ENCODE assay signal across 23 mouse cellular contexts in the genomic region with DNA sequence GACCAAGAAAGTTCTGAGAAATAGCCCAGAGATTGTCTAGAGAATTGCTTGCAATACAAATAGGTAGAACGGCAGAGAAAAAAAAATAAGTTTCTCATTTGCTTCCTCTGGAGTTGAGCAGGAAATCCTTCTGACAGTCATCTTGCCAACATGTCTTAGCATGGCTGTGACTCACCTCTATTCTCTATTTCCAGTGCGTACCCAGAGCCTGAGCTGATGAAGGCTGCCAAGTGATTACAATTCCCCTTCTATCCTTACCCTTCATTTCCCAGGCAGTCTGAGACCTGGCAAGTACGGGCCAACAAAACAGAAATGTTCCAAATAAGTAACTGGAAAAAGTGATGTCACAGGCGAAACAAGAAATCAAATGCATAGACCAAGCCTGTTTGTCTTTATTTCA.
A peak's percentile ranks its signal among the peaks of the same experiment; 100 is the strongest.
DNase-seq lines count a peak whose midpoint lies in the region; ATAC-seq and TF ChIP-seq lines count a peak whose summit lies in the region.
"Had no signal": no experiment of that assay in that cellular context is flagged by ENCODE, and none has a peak within 500 bp of the region (broad histone marks: within the 10 kb centered on the region; RNA-seq: fewer than 3 reads in every experiment).

No protein-coding gene starts in this region.

- no peaks in the 10 kb centered on the region for H3K36me3 ChIP-seq in forebrain, embryonic 14.5 days (ENCODE audit: control insufficient read depth, insufficient read depth, low read length)
- H3K36me3 ChIP-seq in forebrain, embryonic 11.5 days (ENCODE audit: control insufficient read depth, insufficient read depth, low read length), result no peaks in the 10 kb centered on the region
- H3K36me3 ChIP-seq in midbrain, embryonic 15.5 days (replicated peaks), result no peaks in the 10 kb centered on the region
- H3K36me3 ChIP-seq in thymus, adult 2 months (ENCODE audit: control insufficient read depth, insufficient read depth, low read length), result no peaks in the 10 kb centered on the region
- H3K36me3 ChIP-seq: heart, embryonic 15.5 days; limb, embryonic 10.5 days had no signal

- 82% methylated on average over 4 of the region's 4 CpGs for WGBS in forebrain, embryonic 14.5 days
- WGBS in forebrain, embryonic 11.5 days, result 89% methylated on average over 4 of the region's 4 CpGs
- WGBS in midbrain, embryonic 15.5 days, result 90% methylated on average over 4 of the region's 4 CpGs
- WGBS in thymus, adult 2 months, result 71% methylated on average over 4 of the region's 4 CpGs

- H3K9ac ChIP-seq in forebrain, embryonic 14.5 days (ENCODE audit: low read length), result no peak overlapping the region
- no peak overlapping the region for H3K9ac ChIP-seq in forebrain, embryonic 11.5 days (ENCODE audit: low read length)
- no peak overlapping the region for H3K9ac ChIP-seq in midbrain, embryonic 15.5 days
- H3K9ac ChIP-seq: forebrain, postnatal 0 days; heart, embryonic 15.5 days; liver, postnatal 0 days had no signal

- DNase-seq in forebrain, embryonic 14.5 days (ENCODE audit: low spot score), result peak; percentile 7
- DNase-seq in forebrain, embryonic 11.5 days (ENCODE audit: low spot score), result no peak
- peak; percentile 1 for DNase-seq in lung, postnatal 10 days
- no peak for DNase-seq in lung, postnatal 4 days
- peak; percentile 37 for DNase-seq in brain, embryonic 14.5 days (ENCODE audit: low read depth)
- peak; percentile 28 for DNase-seq in telencephalon, adult 2 months (ENCODE audit: low read depth, low spot score)
- DNase-seq in thymus, adult 2 months, result no peak
- DNase-seq: adrenal gland, adult 2 months; B cell, adult 2 months; cerebellum, postnatal 14 days; embryo, embryonic 11 days; forebrain, postnatal 0 days; gastrocnemius, adult 2 months; heart, adult 11 months; kidney, adult 18-20 months; kidney, postnatal 14 days; liver, postnatal 0 days; right cerebral cortex, postnatal 4 days; thymus, postnatal 25 days had no signal

- H3K4me3 ChIP-seq in forebrain, embryonic 14.5 days (ENCODE audit: low read depth, low read length), result no peak overlapping the region
- H3K4me3 ChIP-seq in forebrain, embryonic 11.5 days (ENCODE audit: low read depth, low read length), result no peak overlapping the region
- H3K4me3 ChIP-seq in midbrain, embryonic 15.5 days, result no peak overlapping the region
- H3K4me3 ChIP-seq in thymus, adult 2 months (ENCODE audit: control insufficient read depth, insufficient read depth, low read length), result no peak overlapping the region
- H3K4me3 ChIP-seq: gastrocnemius, adult 2 months; heart, embryonic 15.5 days; limb, embryonic 10.5 days had no signal

- H3K4me2 ChIP-seq in forebrain, embryonic 14.5 days (ENCODE audit: low read length), result no peak overlapping the region
- H3K4me2 ChIP-seq in forebrain, embryonic 11.5 days (ENCODE audit: low read depth, low read length, severe bottlenecking), result no peak overlapping the region
- H3K4me2 ChIP-seq in midbrain, embryonic 15.5 days, result no peak overlapping the region
- H3K4me2 ChIP-seq: heart, embryonic 15.5 days had no signal

- no peak overlapping the region for H3K27ac ChIP-seq in forebrain, embryonic 14.5 days (ENCODE audit: low read depth, low read length)
- no peak overlapping the region for H3K27ac ChIP-seq in forebrain, embryonic 11.5 days (ENCODE audit: low read depth, low read length)
- H3K27ac ChIP-seq in midbrain, embryonic 15.5 days, result no peak overlapping the region
- H3K27ac ChIP-seq in thymus, adult 2 months (ENCODE audit: control insufficient read depth, insufficient read depth, low read length), result no peak overlapping the region
- H3K27ac ChIP-seq: gastrocnemius, adult 2 months; heart, embryonic 15.5 days; limb, embryonic 10.5 days had no signal

- no peak for TF ChIP-seq POLR2A in brain, embryonic 14.5 days (IDR thresholded peaks at IDR 0.05; ENCODE audit: borderline replicate concordance, extremely low read depth, insufficient read depth, insufficient read length, poor library complexity, severe bottlenecking)
- no peak for TF ChIP-seq POLR2A in thymus, adult 2 months (IDR thresholded peaks at IDR 0.05; ENCODE audit: control insufficient read depth, extremely low read depth, insufficient read depth, low read length, poor library complexity)

- no peaks in the 10 kb centered on the region for H3K27me3 ChIP-seq in forebrain, embryonic 14.5 days (replicated peaks; ENCODE audit: control insufficient read depth, insufficient read depth, low read length)
- H3K27me3 ChIP-seq in forebrain, embryonic 11.5 days (ENCODE audit: control insufficient read depth, insufficient read depth, low read length), result no peaks in the 10 kb centered on the region
- H3K27me3 ChIP-seq in midbrain, embryonic 15.5 days (replicated peaks), result no peaks in the 10 kb centered on the region
- no peaks in the 10 kb centered on the region for H3K27me3 ChIP-seq in thymus, adult 2 months (ENCODE audit: control insufficient read depth, insufficient read depth, low read length)
- H3K27me3 ChIP-seq: heart, embryonic 15.5 days had no signal

- no peaks in the 10 kb centered on the region for H3K4me1 ChIP-seq in forebrain, embryonic 14.5 days (ENCODE audit: control insufficient read depth, insufficient read depth, low read length)
- H3K4me1 ChIP-seq in forebrain, embryonic 11.5 days (replicated peaks; ENCODE audit: control insufficient read depth, insufficient read depth, low read length), result no peaks in the 10 kb centered on the region
- no peaks in the 10 kb centered on the region for H3K4me1 ChIP-seq in midbrain, embryonic 15.5 days
- H3K4me1 ChIP-seq in thymus, adult 2 months (replicated peaks; ENCODE audit: control insufficient read depth, insufficient read depth, low read length), result no peaks in the 10 kb centered on the region
- H3K4me1 ChIP-seq: heart, embryonic 15.5 days; limb, embryonic 10.5 days had no signal

- no peak for ATAC-seq in forebrain, embryonic 14.5 days
- ATAC-seq in forebrain, embryonic 11.5 days (replicated peaks; ENCODE audit: low FRiP score), result no peak
- no peak for ATAC-seq in midbrain, embryonic 15.5 days (replicated peaks)
- ATAC-seq: forebrain, postnatal 0 days; liver, postnatal 0 days; midbrain, embryonic 16.5 days had no signal

- no peak for TF ChIP-seq CTCF in brain, embryonic 14.5 days (IDR thresholded peaks at IDR 0.05; ENCODE audit: borderline replicate concordance, extremely low read depth, insufficient read depth, insufficient read length)
- TF ChIP-seq CTCF in thymus, adult 2 months (IDR thresholded peaks at IDR 0.05; ENCODE audit: borderline replicate concordance, control insufficient read depth, extremely low read depth, insufficient read depth, low read length, poor library complexity), result no peak

- no peaks in the 10 kb centered on the region for H3K9me3 ChIP-seq in forebrain, embryonic 14.5 days (replicated peaks; ENCODE audit: control insufficient read depth, low read length)
- no peaks in the 10 kb centered on the region for H3K9me3 ChIP-seq in forebrain, embryonic 11.5 days (ENCODE audit: control insufficient read depth, low read length)
- no peaks in the 10 kb centered on the region for H3K9me3 ChIP-seq in midbrain, embryonic 15.5 days
- H3K9me3 ChIP-seq: heart, embryonic 15.5 days; limb, embryonic 10.5 days had no signal

Comparison
In these comparisons a context has a peak if more than half of its experiments do, and no peak if none do; other contexts are left out.
1. DNase-seq: peak in forebrain, embryonic 14.5 days (single experiment), lung, postnatal 10 days (single experiment), brain, embryonic 14.5 days (single experiment) and telencephalon, adult 2 months (single experiment); none in forebrain, embryonic 11.5 days (single experiment), lung, postnatal 4 days (0 of 2) and thymus, adult 2 months (single experiment).